Mouse (Mus musculus) erythroblast, embryonic 14.5 days (primary cell): Measurements from ENCODE around the gene Bcl2l14. TPM values are rescaled to one million over a fixed set of nuclear protein-coding genes. Genes with fewer than 3 reads are reported as not detected.

Experiments used
- H3K27me3 ChIP-seq: 2 replicates; pipeline ENCODE4 v1.6.1; 2012; ENCODE audit warnings: inconsistent platforms; ENCODE audit not compliant: control insufficient read depth
- H3K36me3 ChIP-seq: 2 replicates; pipeline ENCODE4 v1.6.1; 2012; ENCODE audit warnings: mild to moderate bottlenecking, inconsistent platforms; ENCODE audit not compliant: control insufficient read depth
- H3K4me1 ChIP-seq: 2 replicates; pipeline ENCODE4 v1.6.1; 2012; ENCODE audit warnings: inconsistent platforms; ENCODE audit not compliant: control insufficient read depth
- H3K4me3 ChIP-seq: replicated peaks from 2 replicates; pipeline ENCODE3; 2012; ENCODE audit warnings: moderate library complexity, mild to moderate bottlenecking, inconsistent platforms
- H3K9me3 ChIP-seq: 2 replicates; pipeline ENCODE4 v1.6.1; 2012; ENCODE audit warnings: low read length, inconsistent platforms, mixed read lengths; ENCODE audit not compliant: control insufficient read depth
- GATA1 ChIP-seq: IDR thresholded peaks from 2 replicates; pipeline ENCODE4 v1.6.1; 2012; ENCODE audit warnings: low read length, inconsistent platforms, mixed read lengths
- TAL1 ChIP-seq: IDR thresholded peaks from 3 replicates; pipeline ENCODE4 v1.6.1; 2012; ENCODE audit warnings: low read length, inconsistent platforms, mixed read lengths
- polyA plus RNA-seq: library from polyadenylated mRNA; stranded (reverse); fragments of >175 nt; gene quantifications from 2 replicates; pipeline ENCODE4 v1.2.3, GENCODE M21; 2012

The Bcl2l14 gene
- polyA plus RNA-seq, 1 experiment: not detected

DNA sequence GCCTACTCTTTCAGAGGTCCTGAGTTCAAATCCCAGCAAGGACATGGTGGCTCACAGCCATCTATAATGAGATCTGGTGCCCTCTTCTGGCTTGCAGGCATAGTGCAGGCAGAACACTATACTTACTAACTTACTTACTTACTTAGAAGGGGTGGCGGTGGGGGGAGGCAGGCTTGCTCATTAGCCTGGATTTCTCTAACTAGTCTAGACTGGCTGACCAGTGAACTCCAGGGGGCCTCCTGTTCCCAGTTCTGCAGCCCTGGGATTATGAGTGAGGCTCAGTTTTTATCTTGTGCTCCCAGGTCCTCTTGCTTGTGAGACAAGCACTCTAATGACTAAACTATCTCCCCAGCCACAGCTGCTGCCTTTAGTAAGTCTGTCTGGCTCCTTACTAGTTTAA, 58.0 kb downstream of the Bcl2l14 start:
- H3K4me1 ChIP-seq: no peaks in the 10 kb centered on the region
- H3K4me3 ChIP-seq: no peak overlapping the region
- no peaks in the 10 kb centered on the region for H3K9me3 ChIP-seq
- H3K27me3 ChIP-seq: no peaks in the 10 kb centered on the region
- TF ChIP-seq TAL1 (no peak), GATA1 (no peak)
- peaks cover 69% of the 10 kb centered on the region for H3K36me3 ChIP-seq

DNA sequence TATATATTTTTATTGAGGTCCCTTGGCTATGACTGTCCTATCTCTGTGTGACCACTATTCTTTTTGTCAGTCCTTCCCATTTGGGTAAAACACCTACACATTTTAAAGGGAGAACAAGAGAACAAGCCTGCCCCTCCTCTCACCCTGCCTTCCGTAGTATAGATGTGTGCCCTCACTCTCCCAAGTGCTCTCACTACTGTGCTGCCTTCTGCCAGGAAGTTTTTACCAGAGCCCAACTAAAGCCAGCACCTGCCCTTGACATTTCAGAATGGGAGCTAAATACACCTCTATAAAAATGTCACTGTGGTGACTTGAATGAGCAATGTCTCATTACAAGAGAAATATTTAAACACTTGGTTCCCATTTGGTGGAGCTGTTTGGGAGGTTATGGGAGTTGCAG, 62.3 kb downstream of the Bcl2l14 start:
- H3K27me3 ChIP-seq: no peaks in the 10 kb centered on the region
- no peaks in the 10 kb centered on the region for H3K4me1 ChIP-seq
- no peak overlapping the region for H3K4me3 ChIP-seq
- H3K9me3 ChIP-seq: no peaks in the 10 kb centered on the region
- H3K36me3 ChIP-seq: peaks cover 63% of the 10 kb centered on the region
- TF ChIP-seq GATA1: no peak
- TF ChIP-seq TAL1: no peak

DNA sequence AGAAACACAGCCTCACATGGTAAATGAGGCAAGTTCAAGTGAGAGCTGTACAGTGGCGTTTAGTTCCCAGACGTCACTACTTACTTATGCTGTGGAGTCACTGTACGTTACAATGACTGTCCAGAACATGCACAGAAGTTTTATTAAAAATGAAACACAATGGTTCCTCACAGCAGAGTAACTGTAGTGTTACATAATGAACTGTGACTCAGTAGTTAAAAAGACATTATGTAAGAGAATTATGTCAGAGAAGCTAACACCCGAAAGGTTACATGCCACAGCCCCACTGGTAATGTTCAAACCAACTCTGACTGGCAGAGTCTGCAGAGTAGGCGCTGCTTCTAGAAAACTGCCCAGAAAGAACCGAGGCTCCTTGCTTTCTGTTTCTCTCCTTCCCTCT, 65.1 kb downstream of the Bcl2l14 start:
- Histone ChIP-seq H3K4me3 (no peak overlapping the region), H3K27me3 (no peaks in the 10 kb centered on the region), H3K4me1 (no peaks in the 10 kb centered on the region), H3K36me3 (peaks cover 62% of the 10 kb centered on the region), H3K9me3 (no peaks in the 10 kb centered on the region)
- TF ChIP-seq GATA1: no peak
- TF ChIP-seq TAL1: no peak

DNA sequence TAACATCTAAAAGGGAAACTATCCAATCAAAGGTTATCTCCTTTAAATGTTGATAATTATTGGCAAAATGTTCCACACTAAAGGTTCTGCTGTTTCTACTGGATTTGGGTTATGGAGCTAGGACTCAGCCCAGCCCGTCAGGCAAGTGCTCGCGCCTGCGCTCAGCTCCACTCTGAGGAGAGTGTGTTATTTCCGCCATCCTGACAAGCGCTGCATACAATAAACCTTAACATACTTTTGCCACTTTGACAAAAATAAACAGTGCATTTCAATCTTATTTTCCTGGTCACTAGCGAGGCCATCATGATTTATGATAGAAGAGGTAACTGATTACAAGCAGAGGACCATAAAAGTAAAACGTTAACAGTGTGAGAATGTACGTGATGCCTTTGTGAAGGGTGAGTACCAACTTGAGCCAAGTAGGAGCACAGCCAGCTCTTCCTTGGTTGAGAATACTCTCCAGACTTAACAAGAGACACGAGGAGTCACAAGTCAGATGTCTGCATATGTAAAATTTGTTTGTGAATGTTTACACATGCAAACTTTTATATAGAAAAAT, 70.6 kb downstream of the Bcl2l14 start:
- Histone ChIP-seq H3K36me3 (peaks cover 52% of the 10 kb centered on the region), H3K4me3 (no peak overlapping the region), H3K4me1 (peaks cover 4% of the 10 kb centered on the region), H3K27me3 (no peaks in the 10 kb centered on the region), H3K9me3 (no peaks in the 10 kb centered on the region)
- no peak for TF ChIP-seq TAL1
- no peak for TF ChIP-seq GATA1

GRCm38 (mm10) chr6:134469297-134469696, 73.2 kb downstream of the Bcl2l14 start:
- Histone ChIP-seq H3K4me1 (peaks cover 4% of the 10 kb centered on the region), H3K9me3 (no peaks in the 10 kb centered on the region), H3K4me3 (no peak overlapping the region), H3K36me3 (peaks cover 38% of the 10 kb centered on the region), H3K27me3 (no peaks in the 10 kb centered on the region)
- no peak for TF ChIP-seq TAL1
- no peak for TF ChIP-seq GATA1

GRCm38 (mm10) chr6:134470857-134471256, 74.7 kb downstream of the Bcl2l14 start:
- H3K4me3 ChIP-seq: no peak overlapping the region
- H3K27me3 ChIP-seq: no peaks in the 10 kb centered on the region
- H3K36me3 ChIP-seq: peaks cover 34% of the 10 kb centered on the region
- peaks cover 4% of the 10 kb centered on the region for H3K4me1 ChIP-seq
- TF ChIP-seq TAL1 (no peak), GATA1 (no peak)
- H3K9me3 ChIP-seq: no peaks in the 10 kb centered on the region

DNA sequence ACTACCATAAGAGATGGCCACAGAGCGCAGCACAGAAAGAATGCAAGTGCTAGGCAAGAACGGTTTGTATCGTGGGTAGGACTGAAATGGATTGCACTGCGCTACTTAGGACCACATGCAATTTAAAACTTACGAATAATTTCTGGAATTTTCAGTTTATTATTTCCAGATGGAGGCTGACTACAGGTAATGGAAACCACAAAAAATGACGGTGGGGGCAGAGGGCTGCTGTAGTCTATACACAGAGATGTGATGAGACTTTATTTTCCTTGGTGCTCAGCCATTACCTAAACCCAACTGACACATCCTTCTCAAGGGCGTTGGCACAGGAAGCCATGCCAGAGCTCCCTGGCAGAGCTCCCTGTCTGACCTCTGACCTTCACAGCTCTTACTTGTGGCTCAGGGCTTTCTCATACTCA, 77.0 kb downstream of the Bcl2l14 start:
- Histone ChIP-seq H3K36me3 (peaks cover 34% of the 10 kb centered on the region), H3K27me3 (no peaks in the 10 kb centered on the region)
- TF ChIP-seq TAL1 (no peak), GATA1 (no peak)

DNA sequence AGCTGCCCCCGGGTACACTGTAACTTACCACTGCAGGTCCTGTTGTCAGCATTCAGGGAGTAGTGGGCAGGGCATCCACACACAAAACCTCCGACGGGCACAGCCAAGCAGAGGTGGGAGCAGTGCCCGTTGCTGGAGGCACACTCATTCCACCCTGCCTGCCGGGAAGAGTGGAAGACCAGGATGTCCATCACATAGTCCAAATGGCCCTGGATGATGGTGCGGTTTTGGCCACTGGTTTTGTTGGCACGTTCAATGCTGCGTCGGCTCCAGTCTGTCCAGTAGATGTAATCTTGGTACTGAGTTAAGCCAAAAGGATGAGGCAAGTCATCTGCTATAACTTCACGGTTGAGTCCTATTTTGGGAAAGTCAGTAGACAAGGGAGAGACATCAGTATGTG, 83.4 kb downstream of the Bcl2l14 start:
- H3K4me3 ChIP-seq: no peak overlapping the region
- peaks cover 33% of the 10 kb centered on the region for H3K36me3 ChIP-seq
- H3K4me1 ChIP-seq: no peaks in the 10 kb centered on the region
- no peaks in the 10 kb centered on the region for H3K9me3 ChIP-seq
- TF ChIP-seq GATA1 (no peak), TAL1 (no peak)
- no peaks in the 10 kb centered on the region for H3K27me3 ChIP-seq

More for the DNA sequence above, 77.0 kb downstream of the Bcl2l14 start:
- H3K4me1 ChIP-seq: peaks cover 4% of the 10 kb centered on the region
- no peaks in the 10 kb centered on the region for H3K9me3 ChIP-seq
- H3K4me3 ChIP-seq: no peak overlapping the region

DNA sequence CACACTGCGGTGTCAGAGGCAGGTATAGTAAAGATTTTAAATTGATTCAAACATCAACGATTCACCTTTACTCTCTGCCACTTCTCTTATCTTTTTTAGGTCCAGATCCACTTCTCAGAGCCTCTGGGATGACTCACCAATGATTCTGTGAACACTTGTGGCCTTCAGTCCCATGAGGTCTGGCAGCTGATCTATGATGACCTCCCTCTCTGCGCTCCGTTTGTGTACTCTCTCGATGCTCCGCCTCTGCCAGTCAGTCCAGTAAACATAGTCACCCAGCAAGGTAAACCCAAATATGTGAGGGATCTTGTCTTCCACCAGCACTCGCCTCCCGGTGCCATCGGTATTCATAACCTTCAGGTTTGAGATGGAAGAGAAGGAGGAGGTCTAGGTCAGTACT, 90.2 kb downstream of the Bcl2l14 start:
- Histone ChIP-seq H3K4me3 (no peak overlapping the region), H3K36me3 (peaks cover 22% of the 10 kb centered on the region), H3K4me1 (no peaks in the 10 kb centered on the region), H3K27me3 (no peaks in the 10 kb centered on the region), H3K9me3 (no peaks in the 10 kb centered on the region)
- TF ChIP-seq GATA1 (no peak), TAL1 (no peak)

Other genes starting within 250 kb of the Bcl2l14 start
- gene Lrp6, start 170.6 kb downstream of the Bcl2l14 start, polyA plus RNA-seq: 0.08 and 0.21 TPM in 2 replicates
- not detected in 2 replicates for gene Mansc1, start 236.2 kb downstream of the Bcl2l14 start, polyA plus RNA-seq
- 2.4 and 2.7 TPM in 2 replicates for gene Borcs5, start 243.2 kb downstream of the Bcl2l14 start, polyA plus RNA-seq